Mouse (Mus musculus): ENCODE measurements around the gene Scp2.

- TF ChIP-seq GATA1 (IDR thresholded peaks at IDR 0.05; ENCODE audit: borderline replicate concordance, low read length) (no peak), CTCF (IDR thresholded peaks at IDR 0.05; ENCODE audit: low read depth, low read length) (no peak), GATA2 (IDR thresholded peaks at IDR 0.05; ENCODE audit: borderline replicate concordance, low read depth, low read length) (no peak), TAL1 (conservative IDR thresholded peaks at IDR 0.05; ENCODE audit: low read depth, low read length) (no peak)
Observed at GRCm38 (mm10) chr4:108127516-108127915, 17.3 kb downstream of the Scp2 start.

Data from G1E (cell line).